Mouse (Mus musculus) G1E-ER4 (cell line): ENCODE measurements around the gene Rhox2f. TPM values are rescaled to one million over a fixed set of nuclear protein-coding genes. Genes with fewer than 3 reads are reported as not detected.
"Not testable (repeated sequence)": the region's sequence is repeated elsewhere in the genome, so short reads cannot be mapped to it uniquely, and the experiment has no call there.

ENCODE experiments used
- GATA1 ChIP-seq: IDR thresholded peaks from one replicate; pipeline ENCODE4 v1.8.0; 2012; ENCODE audit warnings: low read length, inconsistent platforms
- polyA plus RNA-seq: library from polyadenylated mRNA; stranded (reverse); fragments of >175 nt; gene quantifications from 2 replicates; pipeline ENCODE4 v1.2.3, GENCODE M21; 2012

Rhox2f gene
- polyA plus RNA-seq: not detected in 2 replicates

- not testable (repeated sequence) for TF ChIP-seq GATA1
Measured at GRCm38 (mm10) chrX:37571105-37571504, at the start of gene Rhox2f. Gene Rhox2f, plus strand, starts transcription at chrX:37571405.

- TF ChIP-seq GATA1: not testable (repeated sequence)
Measured at GRCm38 (mm10) chrX:37530152-37530551, 41.1 kb upstream of the Rhox2f start, which contains the start of gene Rhox2e. Gene Rhox2e, plus strand, starts transcription at chrX:37530452.

DNA sequence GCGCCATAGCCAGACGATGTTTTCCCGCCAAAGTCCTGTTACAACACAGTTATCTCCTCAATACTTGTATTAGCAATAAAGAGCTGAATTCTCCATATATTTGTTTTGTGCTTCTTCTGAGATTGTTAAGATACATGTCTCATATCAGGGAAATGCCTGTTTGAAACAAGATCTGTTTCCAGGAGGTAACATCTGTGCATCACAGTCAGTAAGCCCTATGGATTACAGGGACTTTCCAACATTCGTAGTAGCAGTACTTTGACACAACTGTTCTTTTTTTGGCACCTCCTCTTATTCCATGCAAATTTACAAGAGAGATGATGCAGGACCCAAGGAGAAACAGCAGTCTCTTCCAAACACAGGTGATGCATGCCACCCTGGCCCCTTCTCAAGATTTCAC lies 29.5 kb upstream of the Rhox2f start, which contains the start of gene Rhox3e:
TSS of gene Rhox3e (plus strand) at position 301 of the 400 bp plus-strand sequence.
- not testable (repeated sequence) for TF ChIP-seq GATA1

GRCm38 (mm10) chrX:37557112-37557511 lies 14.1 kb upstream of the Rhox2f start, which contains the start of gene Rhox4e:
Gene Rhox4e, plus strand, starts transcription at chrX:37557412.
- TF ChIP-seq GATA1: not testable (repeated sequence)

- not testable (repeated sequence) for TF ChIP-seq GATA1
Measured at GRCm38 (mm10) chrX:37580692-37581091, 9.5 kb downstream of the Rhox2f start, which contains the start of gene Rhox3f. Gene Rhox3f, plus strand, starts transcription at chrX:37580992.

DNA sequence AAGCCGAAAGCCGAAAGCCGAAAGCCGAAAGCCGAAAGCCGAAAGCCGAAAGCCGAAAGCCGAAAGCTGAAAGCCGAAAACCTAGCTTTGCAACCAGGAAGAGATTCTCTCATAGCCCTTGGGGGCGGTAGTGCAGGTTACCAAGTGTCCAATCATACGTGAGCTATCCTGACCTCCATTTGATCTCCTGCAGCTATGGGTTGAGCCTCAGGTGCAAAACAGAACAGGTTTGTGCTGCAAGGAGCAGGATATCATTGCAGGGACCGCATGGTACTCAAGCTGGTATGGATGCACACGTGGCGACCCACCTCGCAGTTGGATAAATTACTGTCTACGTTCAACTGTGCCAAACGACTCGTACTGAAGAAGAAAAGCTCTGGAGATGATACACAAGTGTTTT lies 36.4 kb downstream of the Rhox2f start, which contains the start of gene Rhox4f:
TSS of gene Rhox4f (minus strand) at position 101 of the 400 bp plus-strand sequence.
- TF ChIP-seq GATA1: not testable (repeated sequence)

Other genes starting within 250 kb of the Rhox2f start
- gene Rhox3a2, start 191.4 kb upstream of the Rhox2f start, polyA plus RNA-seq: not detected in 2 replicates
- gene Rhox4a2, start 180.6 kb upstream of the Rhox2f start, polyA plus RNA-seq: not detected in 2 replicates
- not detected in 2 replicates for gene Rhox2b, start 159.3 kb upstream of the Rhox2f start, polyA plus RNA-seq
- not detected in 2 replicates for gene Rhox4b, start 138.9 kb upstream of the Rhox2f start, polyA plus RNA-seq
- gene Rhox2c, start 117.7 kb upstream of the Rhox2f start, polyA plus RNA-seq: not detected in 2 replicates
- gene Rhox3c, start 112.8 kb upstream of the Rhox2f start, polyA plus RNA-seq: not detected in 2 replicates
- not detected in 2 replicates for gene Rhox4c, start 91.1 kb upstream of the Rhox2f start, polyA plus RNA-seq
- gene Rhox2d, start 78.0 kb upstream of the Rhox2f start, polyA plus RNA-seq: 0.12 and 0.18 TPM in 2 replicates
- not detected in 2 replicates for gene Rhox4d, start 57.0 kb upstream of the Rhox2f start, polyA plus RNA-seq
- gene Rhox2e, start 41.0 kb upstream of the Rhox2f start, polyA plus RNA-seq: not detected in 2 replicates
- gene Rhox3e, start 29.4 kb upstream of the Rhox2f start, polyA plus RNA-seq: not detected in 2 replicates
- not detected in 2 replicates for gene Rhox4e, start 14.0 kb upstream of the Rhox2f start, polyA plus RNA-seq
- not detected in 2 replicates for gene Rhox3f, start 9.6 kb downstream of the Rhox2f start, polyA plus RNA-seq
- not detected in 2 replicates for gene Rhox4f, start 36.3 kb downstream of the Rhox2f start, polyA plus RNA-seq
- not detected in 2 replicates for gene Rhox3g, start 57.2 kb downstream of the Rhox2f start, polyA plus RNA-seq
- gene Rhox2g, start 72.1 kb downstream of the Rhox2f start, polyA plus RNA-seq: not detected in 2 replicates
- not detected in 2 replicates for gene Rhox4g, start 79.9 kb downstream of the Rhox2f start, polyA plus RNA-seq
- not detected in 2 replicates for gene Rhox3h, start 97.4 kb downstream of the Rhox2f start, polyA plus RNA-seq
- gene Rhox2h, start 101.9 kb downstream of the Rhox2f start, polyA plus RNA-seq: 0.17 and 0.24 TPM in 2 replicates
- gene Rhox5, start 233.4 kb downstream of the Rhox2f start, polyA plus RNA-seq: 1.1 and 1.5 TPM in 2 replicates